ENCODE assay signal across 10 mouse cellular contexts in the genomic region with DNA sequence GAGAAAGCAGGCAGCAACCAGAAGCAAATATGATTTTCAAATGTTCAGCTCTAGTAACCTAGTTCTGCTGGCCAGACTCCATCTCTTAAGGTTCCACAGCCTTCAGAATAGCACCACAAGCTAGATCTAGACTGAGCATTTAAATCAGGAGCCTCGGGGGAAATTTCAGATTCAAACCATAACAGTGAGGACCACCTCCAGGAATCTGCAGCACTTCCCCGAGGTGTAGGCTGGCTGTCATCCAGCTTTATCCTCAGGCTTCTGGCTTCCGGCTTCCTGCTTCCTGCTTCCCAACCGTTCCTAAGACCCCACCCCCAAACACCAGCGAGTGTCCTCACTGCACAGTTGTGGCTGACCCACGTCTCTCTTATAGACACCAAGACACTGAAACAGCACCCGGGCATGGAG.
DNase-seq lines count a peak whose midpoint lies in the region; ATAC-seq and TF ChIP-seq lines count a peak whose summit lies in the region.
"Had no signal": no experiment of that assay in that cellular context is flagged by ENCODE, and none has a peak within 500 bp of the region (broad histone marks: within the 10 kb centered on the region; RNA-seq: fewer than 3 reads in every experiment).

No protein-coding gene starts in this region.

- TF ChIP-seq POLR2A in cerebellum, adult 2 months (IDR thresholded peaks at IDR 0.05; ENCODE audit: borderline replicate concordance, insufficient read depth, low read length): no peak

- 25% methylated on average over 7 of the region's 7 CpGs for WGBS in cerebellum, adult 2 months
- 23% methylated on average over 7 of the region's 7 CpGs for WGBS in embryonic facial prominence, embryonic 13.5 days
- WGBS in intestine, embryonic 16.5 days: 40% methylated on average over 7 of the region's 7 CpGs
- 18% methylated on average over 7 of the region's 7 CpGs for WGBS in lung, embryonic 15.5 days
- WGBS in forebrain, postnatal 0 days: 42% methylated on average over 7 of the region's 7 CpGs

- peaks cover 4% of the 10 kb centered on the region; the same call in 1 of the 2 replicates for H3K36me3 ChIP-seq in embryonic facial prominence, embryonic 13.5 days
- no peaks in the 10 kb centered on the region for H3K36me3 ChIP-seq in intestine, embryonic 16.5 days (ENCODE audit: control insufficient read depth, insufficient read depth, low read length)
- no peaks in the 10 kb centered on the region for H3K36me3 ChIP-seq in lung, embryonic 15.5 days
- no peaks in the 10 kb centered on the region for H3K36me3 ChIP-seq in forebrain, postnatal 0 days (ENCODE audit: insufficient read depth)

- no peak overlapping the region for H3K4me3 ChIP-seq in cerebellum, adult 2 months (replicated peaks; ENCODE audit: insufficient read depth, low read depth, low read length)
- no peak overlapping the region for H3K4me3 ChIP-seq in embryonic facial prominence, embryonic 13.5 days
- no peak overlapping the region for H3K4me3 ChIP-seq in intestine, embryonic 16.5 days (ENCODE audit: low read length)
- H3K4me3 ChIP-seq in lung, embryonic 15.5 days: no peak overlapping the region
- no peak overlapping the region for H3K4me3 ChIP-seq in forebrain, postnatal 0 days (ENCODE audit: low read depth, low read length)
- H3K4me3 ChIP-seq: erythroblast, embryonic 14.5 days; megakaryocyte, embryonic 14.5 days had no signal

- TF ChIP-seq CTCF in cerebellum, adult 2 months (IDR thresholded peaks at IDR 0.05; ENCODE audit: borderline replicate concordance, insufficient read depth, low read depth, low read length): no peak
- no peak for TF ChIP-seq CTCF in forebrain, postnatal 0 days (IDR thresholded peaks at IDR 0.05; ENCODE audit: low read depth)

- no peak for ATAC-seq in embryonic facial prominence, embryonic 13.5 days (ENCODE audit: insufficient number of reproducible peaks, insufficient read depth, low FRiP score, low TSS enrichment, low read depth)
- peak; percentile 38; the same call in 1 of the 2 replicates for ATAC-seq in intestine, embryonic 16.5 days
- peak; percentile 28; the same call in 1 of the 2 replicates for ATAC-seq in lung, embryonic 15.5 days (ENCODE audit: borderline replicate concordance, extremely low read depth, low FRiP score, low TSS enrichment)
- no peak for ATAC-seq in forebrain, postnatal 0 days

- H3K4me2 ChIP-seq in embryonic facial prominence, embryonic 13.5 days: peak overlapping the region; percentile 20; the same call in 1 of the 2 replicates
- H3K4me2 ChIP-seq in intestine, embryonic 16.5 days (ENCODE audit: low read depth, low read length): 0 out of 2 replicates have a peak overlapping the region, but pooled peaks have one; percentile 10
- peak overlapping the region; percentile 29 for H3K4me2 ChIP-seq in lung, embryonic 15.5 days
- no peak overlapping the region for H3K4me2 ChIP-seq in forebrain, postnatal 0 days (ENCODE audit: low read depth)

- H3K4me1 ChIP-seq in cerebellum, adult 2 months (ENCODE audit: control insufficient read depth, insufficient read depth, low read length): no peaks in the 10 kb centered on the region
- H3K4me1 ChIP-seq in embryonic facial prominence, embryonic 13.5 days: peaks cover 35% of the 10 kb centered on the region
- 0 out of 2 replicates have a peak, but pooled peaks cover 4% of the 10 kb centered on the region for H3K4me1 ChIP-seq in intestine, embryonic 16.5 days (ENCODE audit: control insufficient read depth, insufficient read depth, low read length)
- H3K4me1 ChIP-seq in lung, embryonic 15.5 days: peaks cover 23% of the 10 kb centered on the region
- H3K4me1 ChIP-seq in forebrain, postnatal 0 days (ENCODE audit: insufficient read depth): no peaks in the 10 kb centered on the region

- peak; percentile 52 to 55 for DNase-seq in cerebellum, postnatal 10 days
- no peak for DNase-seq in cerebellum, adult 2 months
- no peak for DNase-seq in T-cell, adult 2 months (ENCODE audit: low spot score)
- DNase-seq in forebrain, postnatal 0 days: no peak
- no peak for DNase-seq in thymus, postnatal 4 days

- H3K9me3 ChIP-seq in embryonic facial prominence, embryonic 13.5 days: no peaks in the 10 kb centered on the region
- H3K9me3 ChIP-seq in intestine, embryonic 16.5 days (ENCODE audit: control insufficient read depth, low read length): no peaks in the 10 kb centered on the region
- no peaks in the 10 kb centered on the region for H3K9me3 ChIP-seq in lung, embryonic 15.5 days
- H3K9me3 ChIP-seq in forebrain, postnatal 0 days (ENCODE audit: low read length): no peaks in the 10 kb centered on the region

- H3K9ac ChIP-seq in embryonic facial prominence, embryonic 13.5 days: no peak overlapping the region
- H3K9ac ChIP-seq in intestine, embryonic 16.5 days (ENCODE audit: low read depth, low read length): no peak overlapping the region
- no peak overlapping the region for H3K9ac ChIP-seq in lung, embryonic 15.5 days
- H3K9ac ChIP-seq in forebrain, postnatal 0 days: no peak overlapping the region

- H3K27ac ChIP-seq in cerebellum, adult 2 months (ENCODE audit: insufficient read depth, low read length): no peak overlapping the region
- peak overlapping the region; percentile 73 for H3K27ac ChIP-seq in embryonic facial prominence, embryonic 13.5 days
- H3K27ac ChIP-seq in intestine, embryonic 16.5 days (ENCODE audit: low read length): no peak overlapping the region
- peak overlapping the region; percentile 64 for H3K27ac ChIP-seq in lung, embryonic 15.5 days
- H3K27ac ChIP-seq in forebrain, postnatal 0 days (ENCODE audit: low read depth, low read length): no peak overlapping the region

- H3K27me3 ChIP-seq in cerebellum, adult 2 months (ENCODE audit: control insufficient read depth, insufficient read depth, low read length): no peaks in the 10 kb centered on the region
- H3K27me3 ChIP-seq in embryonic facial prominence, embryonic 13.5 days: no peaks in the 10 kb centered on the region
- H3K27me3 ChIP-seq in intestine, embryonic 16.5 days (replicated peaks; ENCODE audit: control insufficient read depth, insufficient read depth, low read length): no peaks in the 10 kb centered on the region
- H3K27me3 ChIP-seq in lung, embryonic 15.5 days: no peaks in the 10 kb centered on the region
- H3K27me3 ChIP-seq in forebrain, postnatal 0 days (ENCODE audit: insufficient read depth, low read length): no peaks in the 10 kb centered on the region
- H3K27me3 ChIP-seq: megakaryocyte, embryonic 14.5 days had no signal

Comparison
In these comparisons a context has a peak if more than half of its experiments do, and no peak if none do; other contexts are left out.
1. DNase-seq: peak in cerebellum, postnatal 10 days (2 of 2); none in cerebellum, adult 2 months (0 of 2), T-cell, adult 2 months (single experiment), forebrain, postnatal 0 days (single experiment) and thymus, postnatal 4 days (single experiment).
2. H3K27ac ChIP-seq: peak in embryonic facial prominence, embryonic 13.5 days (single experiment) and lung, embryonic 15.5 days (single experiment); none in cerebellum, adult 2 months (single experiment), intestine, embryonic 16.5 days (single experiment) and forebrain, postnatal 0 days (single experiment).
3. ATAC-seq: peak in intestine, embryonic 16.5 days (single experiment) and lung, embryonic 15.5 days (single experiment); none in embryonic facial prominence, embryonic 13.5 days (single experiment) and forebrain, postnatal 0 days (single experiment).